Mouse (Mus musculus): ENCODE results near the gene Mei1. TPM values are rescaled to one million over a fixed set of nuclear protein-coding genes. Genes with fewer than 3 reads are reported as not detected.

Gene Mei1
- 0.10 TPM in 1 of 2 replicates, not detected in the other for polyA plus RNA-seq (2015; fragmentation: Nextera tagmentation; extraction: Ambion mirVana)

- Histone ChIP-seq H3K4me1 (0 out of 2 replicates have a peak, but pooled peaks cover 2% of the 10 kb centered on the region), H3K4me2 (peak within 1 kb of the TSS; percentile 41), H3K4me3 (peak within 1 kb of the TSS; percentile 18), H3K27ac (no peak within 1 kb of the TSS), H3K9ac (no peak within 1 kb of the TSS), H3K36me3 (replicated peaks) (no peaks in the 10 kb centered on the region), H3K27me3 (replicated peaks) (peaks cover 35% of the 10 kb centered on the region), H3K9me3 (no peaks in the 10 kb centered on the region)
- 20% methylated on average over 40 of the region's 40 CpGs for WGBS
- ATAC-seq (replicated peaks), result no peak
Measured at GRCm38 (mm10) chr15:82069898-82070297, at the start of gene Mei1. Mei1 (plus strand) TSS chr15:82069996.

- ATAC-seq (replicated peaks), result no peak
- Histone ChIP-seq H3K4me2 (no peak overlapping the region), H3K4me1 (no peaks in the 10 kb centered on the region), H3K27me3 (replicated peaks) (no peaks in the 10 kb centered on the region), H3K4me3 (no peak overlapping the region), H3K27ac (no peak overlapping the region), H3K9me3 (no peaks in the 10 kb centered on the region; the same call in 1 of the 2 replicates), H3K36me3 (replicated peaks) (peaks cover 47% of the 10 kb centered on the region), H3K9ac (no peak overlapping the region)
- 94% methylated on average over 13 of the region's 13 CpGs for WGBS
Measured at GRCm38 (mm10) chr15:82022535-82023088, 47.2 kb upstream of the Mei1 start.

- Histone ChIP-seq H3K4me2 (no peak overlapping the region), H3K27me3 (replicated peaks) (no peaks in the 10 kb centered on the region), H3K4me1 (no peaks in the 10 kb centered on the region), H3K9ac (no peak overlapping the region), H3K36me3 (replicated peaks) (peaks cover 56% of the 10 kb centered on the region), H3K4me3 (no peak overlapping the region), H3K27ac (no peak overlapping the region), H3K9me3 (no peaks in the 10 kb centered on the region; the same call in 1 of the 2 replicates)
- 91% methylated on average over 6 of the region's 6 CpGs for WGBS
- ATAC-seq (replicated peaks), result no peak
Measured at GRCm38 (mm10) chr15:82023965-82024635, 45.7 kb upstream of the Mei1 start.

GRCm38 (mm10) chr15:82027276-82027675, 42.5 kb upstream of the Mei1 start:
- no peak overlapping the region for H3K9ac ChIP-seq
- H3K36me3 ChIP-seq (replicated peaks), result peaks cover 64% of the 10 kb centered on the region
- H3K9me3 ChIP-seq, result no peaks in the 10 kb centered on the region; the same call in 1 of the 2 replicates
- H3K27ac ChIP-seq, result no peak overlapping the region
- 95% methylated on average over 7 of the region's 7 CpGs for WGBS
- H3K4me1 ChIP-seq, result no peaks in the 10 kb centered on the region
- no peak for ATAC-seq (replicated peaks)
- H3K4me2 ChIP-seq, result no peak overlapping the region
- H3K4me3 ChIP-seq, result no peak overlapping the region
- H3K27me3 ChIP-seq (replicated peaks), result no peaks in the 10 kb centered on the region

- no peaks in the 10 kb centered on the region for H3K4me1 ChIP-seq
- no peaks in the 10 kb centered on the region for H3K27me3 ChIP-seq (replicated peaks)
- H3K9me3 ChIP-seq, result no peaks in the 10 kb centered on the region; the same call in 1 of the 2 replicates
- no peak overlapping the region for H3K9ac ChIP-seq
- H3K4me3 ChIP-seq, result no peak overlapping the region
- ATAC-seq (replicated peaks), result no peak
- peaks cover 62% of the 10 kb centered on the region for H3K36me3 ChIP-seq (replicated peaks)
- no peak overlapping the region for H3K27ac ChIP-seq
- H3K4me2 ChIP-seq, result no peak overlapping the region
- WGBS, result 92% methylated on average over 7 of the region's 7 CpGs
Measured at GRCm38 (mm10) chr15:82027726-82028125, 42.1 kb upstream of the Mei1 start.

GRCm38 (mm10) chr15:82032386-82032785, 37.4 kb upstream of the Mei1 start:
- 90% methylated on average over 7 of the region's 7 CpGs for WGBS
- ATAC-seq (replicated peaks), result no peak
- no peaks in the 10 kb centered on the region for H3K27me3 ChIP-seq (replicated peaks)
- H3K4me2 ChIP-seq, result no peak overlapping the region
- H3K9me3 ChIP-seq, result no peaks in the 10 kb centered on the region
- H3K4me3 ChIP-seq, result no peak overlapping the region
- H3K4me1 ChIP-seq, result no peaks in the 10 kb centered on the region
- H3K36me3 ChIP-seq (replicated peaks), result peaks cover 39% of the 10 kb centered on the region
- H3K27ac ChIP-seq, result no peak overlapping the region
- H3K9ac ChIP-seq, result no peak overlapping the region

- H3K36me3 ChIP-seq (replicated peaks), result peaks cover 35% of the 10 kb centered on the region; the same call in 1 of the 2 replicates
Measured at GRCm38 (mm10) chr15:82033762-82034161, 36.0 kb upstream of the Mei1 start, which contains the start of gene Desi1. Desi1 (minus strand) TSS chr15:82033862.

GRCm38 (mm10) chr15:82035904-82036689, 33.7 kb upstream of the Mei1 start:
- H3K4me2 ChIP-seq, result no peak overlapping the region
- H3K36me3 ChIP-seq (replicated peaks), result peaks cover 31% of the 10 kb centered on the region
- no peaks in the 10 kb centered on the region for H3K4me1 ChIP-seq
- no peak overlapping the region for H3K27ac ChIP-seq
- H3K9ac ChIP-seq, result no peak overlapping the region
- H3K4me3 ChIP-seq, result no peak overlapping the region
- ATAC-seq (replicated peaks), result no peak
- H3K9me3 ChIP-seq, result no peaks in the 10 kb centered on the region
- WGBS, result 82% methylated on average over 12 of the region's 12 CpGs
- no peaks in the 10 kb centered on the region for H3K27me3 ChIP-seq (replicated peaks)

More at GRCm38 (mm10) chr15:82033762-82034161, 36.0 kb upstream of the Mei1 start, which contains the start of gene Desi1:
- H3K27ac ChIP-seq, result no peak within 1 kb of the TSS
- no peaks in the 10 kb centered on the region for H3K9me3 ChIP-seq
- no peaks in the 10 kb centered on the region for H3K27me3 ChIP-seq (replicated peaks)
- no peak within 1 kb of the TSS for H3K4me2 ChIP-seq
- no peak for ATAC-seq (replicated peaks)
- H3K9ac ChIP-seq, result no peak within 1 kb of the TSS
- H3K4me3 ChIP-seq, result no peak within 1 kb of the TSS
- H3K4me1 ChIP-seq, result no peaks in the 10 kb centered on the region
- 97% methylated on average over 4 of the region's 4 CpGs for WGBS

- H3K9ac ChIP-seq, result no peak overlapping the region
- H3K4me3 ChIP-seq, result no peak overlapping the region
- H3K27me3 ChIP-seq (replicated peaks), result no peaks in the 10 kb centered on the region
- H3K4me1 ChIP-seq, result peaks cover 13% of the 10 kb centered on the region
- no peak overlapping the region for H3K4me2 ChIP-seq
- WGBS, result 100% methylated on average over 1 of the region's 1 CpGs
- no peaks in the 10 kb centered on the region for H3K9me3 ChIP-seq
- 0 out of 2 replicates have a peak, but pooled peaks have one; percentile 45 for ATAC-seq (replicated peaks)
- no peak overlapping the region for H3K27ac ChIP-seq
- H3K36me3 ChIP-seq (replicated peaks), result peaks cover 30% of the 10 kb centered on the region
Measured at GRCm38 (mm10) chr15:82040650-82041049, 29.1 kb upstream of the Mei1 start.

GRCm38 (mm10) chr15:82044166-82044784, 25.5 kb upstream of the Mei1 start:
- H3K9me3 ChIP-seq, result no peaks in the 10 kb centered on the region
- no peak overlapping the region for H3K4me2 ChIP-seq
- WGBS, result 98% methylated on average over 7 of the region's 7 CpGs
- H3K27ac ChIP-seq, result no peak overlapping the region
- no peaks in the 10 kb centered on the region for H3K27me3 ChIP-seq (replicated peaks)
- no peak overlapping the region for H3K9ac ChIP-seq
- H3K4me3 ChIP-seq, result no peak overlapping the region
- peaks cover 29% of the 10 kb centered on the region for H3K4me1 ChIP-seq
- no peak for ATAC-seq (replicated peaks)
- peaks cover 19% of the 10 kb centered on the region for H3K36me3 ChIP-seq (replicated peaks)

- ATAC-seq (replicated peaks), result no peak; the same call in 1 of the 2 replicates
- Histone ChIP-seq H3K9me3 (no peaks in the 10 kb centered on the region), H3K9ac (peak overlapping the region; percentile 97), H3K36me3 (replicated peaks) (peaks cover 9% of the 10 kb centered on the region; the same call in 1 of the 2 replicates), H3K27ac (no peak overlapping the region), H3K4me1 (peaks cover 29% of the 10 kb centered on the region), H3K4me3 (peak overlapping the region; percentile 83), H3K4me2 (peak overlapping the region; percentile 89), H3K27me3 (replicated peaks) (no peaks in the 10 kb centered on the region)
- WGBS, result 5% methylated on average over 26 of the region's 26 CpGs
Measured at GRCm38 (mm10) chr15:82046246-82046891, 23.4 kb upstream of the Mei1 start.

All from midbrain, embryonic 15.5 days (tissue).